ENCODE assay signal across 8 mouse cellular contexts in the genomic region with DNA sequence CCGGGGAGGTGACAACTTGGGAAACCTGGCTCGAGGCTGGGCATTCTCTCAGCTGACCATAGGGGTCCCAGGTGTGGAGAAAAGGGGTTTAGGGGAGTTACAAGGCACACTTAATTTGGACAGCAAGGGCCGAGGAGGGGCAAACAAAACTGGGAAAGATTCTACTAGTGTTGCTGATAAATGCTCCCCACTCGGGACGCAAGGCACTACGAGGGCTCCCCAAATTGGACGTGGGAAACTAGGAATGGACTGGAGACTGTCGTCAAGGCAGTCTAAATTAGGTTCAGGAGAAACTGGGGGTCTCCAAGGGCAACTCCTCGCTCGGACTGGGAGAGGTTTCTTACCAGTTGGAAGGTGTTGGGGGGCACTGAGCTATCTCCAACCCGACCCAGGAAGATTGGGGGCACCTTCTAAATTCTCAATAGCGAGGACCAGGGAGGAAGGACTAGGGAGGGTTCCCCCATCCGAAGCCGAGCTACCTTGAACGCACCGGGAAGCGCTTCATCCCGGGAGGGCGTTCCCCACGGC. TPM values are rescaled to one million over a fixed set of nuclear protein-coding genes. Genes with fewer than 3 reads are reported as not detected.
DNase-seq lines count a peak whose midpoint lies in the region; ATAC-seq and TF ChIP-seq lines count a peak whose summit lies in the region.

No protein-coding gene starts in this region.

- peak overlapping the region; percentile 61 for H3K4me3 ChIP-seq in lung, postnatal 0 days (ENCODE audit: low read depth, low read length)
- peak overlapping the region; percentile 100 for H3K4me3 ChIP-seq in forebrain, embryonic 13.5 days
- H3K4me3 ChIP-seq in limb, embryonic 14.5 days (replicated peaks; ENCODE audit: low read length), result peak overlapping the region; percentile 92
- H3K4me3 ChIP-seq in stomach, embryonic 14.5 days (ENCODE audit: low read depth, low read length), result peak overlapping the region; percentile 85
- no peak overlapping the region for H3K4me3 ChIP-seq in lung, adult 2 months (replicated peaks; ENCODE audit: extremely low read depth, low read depth, low read length)

- no peak overlapping the region for H3K9ac ChIP-seq in lung, postnatal 0 days (replicated peaks; ENCODE audit: low read depth)
- H3K9ac ChIP-seq in forebrain, embryonic 13.5 days, result peak overlapping the region; percentile 100
- H3K9ac ChIP-seq in limb, embryonic 14.5 days (ENCODE audit: low read depth, low read length, severe bottlenecking), result peak overlapping the region; percentile 96
- peak overlapping the region; percentile 96 for H3K9ac ChIP-seq in stomach, embryonic 14.5 days (replicated peaks; ENCODE audit: low read depth, low read length)

- 0 out of 2 replicates have a peak, but pooled peaks cover 5% of the 10 kb centered on the region for H3K27me3 ChIP-seq in lung, postnatal 0 days (replicated peaks; ENCODE audit: insufficient read depth, low read length)
- H3K27me3 ChIP-seq in forebrain, embryonic 13.5 days, result no peaks in the 10 kb centered on the region
- no peaks in the 10 kb centered on the region for H3K27me3 ChIP-seq in limb, embryonic 14.5 days (ENCODE audit: control insufficient read depth, insufficient read depth, low read length)
- H3K27me3 ChIP-seq in stomach, embryonic 14.5 days (ENCODE audit: control insufficient read depth, insufficient read depth, low read length), result no peaks in the 10 kb centered on the region

- no peak for ATAC-seq in lung, postnatal 0 days
- ATAC-seq in forebrain, embryonic 13.5 days, result no peak
- no peak; the same call in 1 of the 2 replicates for ATAC-seq in limb, embryonic 14.5 days (ENCODE audit: low FRiP score, low read depth)
- ATAC-seq in stomach, embryonic 14.5 days (ENCODE audit: insufficient number of reproducible peaks, insufficient read depth, low FRiP score, low read depth), result no peak

- 2% methylated on average over 20 of the region's 20 CpGs for WGBS in lung, postnatal 0 days
- under 1% methylated on average over 19 of the region's 20 CpGs for WGBS in forebrain, embryonic 13.5 days
- 2% methylated on average over 18 of the region's 20 CpGs for WGBS in limb, embryonic 14.5 days
- 4% methylated on average over 20 of the region's 20 CpGs for WGBS in stomach, embryonic 14.5 days
- 2% methylated on average over 20 of the region's 20 CpGs for WGBS in lung, adult 2 months

- no peak for DNase-seq in lung, postnatal 0 days (ENCODE audit: low spot score)
- no peak for DNase-seq in lung, postnatal 4 days
- DNase-seq in limb, embryonic 14.5 days (ENCODE audit: low spot score), result no peak
- no peak for DNase-seq in T-cell, adult 2 months (ENCODE audit: low spot score)
- DNase-seq in cerebellum, postnatal 10 days, result no peak
- no peak for DNase-seq in lung, adult 2 months

- peak overlapping the region; percentile 99 for H3K4me2 ChIP-seq in lung, postnatal 0 days (replicated peaks; ENCODE audit: low read depth, low read length)
- H3K4me2 ChIP-seq in forebrain, embryonic 13.5 days, result peak overlapping the region; percentile 96
- peak overlapping the region; percentile 91 for H3K4me2 ChIP-seq in limb, embryonic 14.5 days (replicated peaks; ENCODE audit: low read depth, low read length, severe bottlenecking)
- peak overlapping the region; percentile 92 for H3K4me2 ChIP-seq in stomach, embryonic 14.5 days (replicated peaks; ENCODE audit: low read depth, low read length)

- no peaks in the 10 kb centered on the region for H3K4me1 ChIP-seq in lung, postnatal 0 days (ENCODE audit: insufficient read depth, low read depth, low read length)
- H3K4me1 ChIP-seq in forebrain, embryonic 13.5 days, result peaks cover 49% of the 10 kb centered on the region
- peaks cover 19% of the 10 kb centered on the region for H3K4me1 ChIP-seq in limb, embryonic 14.5 days (ENCODE audit: control insufficient read depth, insufficient read depth, low read length)
- H3K4me1 ChIP-seq in stomach, embryonic 14.5 days (ENCODE audit: control insufficient read depth, insufficient read depth, low read length), result peaks cover 20% of the 10 kb centered on the region; the same call in 1 of the 2 replicates
- no peaks in the 10 kb centered on the region for H3K4me1 ChIP-seq in lung, adult 2 months (ENCODE audit: control insufficient read depth, insufficient read depth, low read length)

- TF ChIP-seq EP300 in lung, postnatal 0 days (IDR thresholded peaks at IDR 0.05), result no peak

- TF ChIP-seq POLR2A in limb, embryonic 14.5 days (IDR thresholded peaks at IDR 0.05; ENCODE audit: borderline replicate concordance, extremely low read depth, insufficient read depth, insufficient read length), result no peak
- TF ChIP-seq POLR2A in lung, adult 2 months (IDR thresholded peaks at IDR 0.05; ENCODE audit: borderline replicate concordance, extremely low read depth, low read depth, low read length), result no peak

- no peak overlapping the region for H3K27ac ChIP-seq in lung, postnatal 0 days (ENCODE audit: low read length)
- H3K27ac ChIP-seq in forebrain, embryonic 13.5 days, result peak overlapping the region; percentile 100
- no peak overlapping the region for H3K27ac ChIP-seq in limb, embryonic 14.5 days (replicated peaks; ENCODE audit: low read depth, low read length)
- H3K27ac ChIP-seq in stomach, embryonic 14.5 days (ENCODE audit: low read length), result no peak overlapping the region

- TF ChIP-seq CTCF in lung, postnatal 0 days (IDR thresholded peaks at IDR 0.05), result no peak
- no peak for TF ChIP-seq CTCF in lung, adult 2 months (IDR thresholded peaks at IDR 0.05; ENCODE audit: insufficient read depth, low read length)

- H3K9me3 ChIP-seq in lung, postnatal 0 days (ENCODE audit: low read length), result no peaks in the 10 kb centered on the region
- H3K9me3 ChIP-seq in forebrain, embryonic 13.5 days (replicated peaks), result no peaks in the 10 kb centered on the region
- H3K9me3 ChIP-seq in limb, embryonic 14.5 days (ENCODE audit: control insufficient read depth, low read length), result no peaks in the 10 kb centered on the region
- H3K9me3 ChIP-seq in stomach, embryonic 14.5 days (ENCODE audit: control insufficient read depth, low read depth, low read length), result no peaks in the 10 kb centered on the region

- H3K36me3 ChIP-seq in lung, postnatal 0 days (ENCODE audit: insufficient read depth, low read length), result no peaks in the 10 kb centered on the region
- peaks cover 20% of the 10 kb centered on the region for H3K36me3 ChIP-seq in forebrain, embryonic 13.5 days (ENCODE audit: poor library complexity, severe bottlenecking)
- peaks cover 12% of the 10 kb centered on the region; the same call in 1 of the 2 replicates for H3K36me3 ChIP-seq in limb, embryonic 14.5 days (ENCODE audit: control insufficient read depth, insufficient read depth, low read length)
- peaks cover 4% of the 10 kb centered on the region; the same call in 1 of the 2 replicates for H3K36me3 ChIP-seq in stomach, embryonic 14.5 days (ENCODE audit: control insufficient read depth, insufficient read depth, low read length)

RNA-seq across cellular contexts. Expression of a gene that starts 0.5 kb away (rescaled TPM):
- 1.2 TPM in 2 replicates for polyA plus RNA-seq in lung, postnatal 0 days (2015; fragmentation: Nextera tagmentation; extraction: Ambion mirVana)
- polyA plus RNA-seq in forebrain, embryonic 13.5 days (2015; fragmentation: Nextera tagmentation; extraction: Ambion mirVana), result 99.0 and 107 TPM in 2 replicates
- polyA plus RNA-seq in limb, embryonic 14.5 days (2012; rRNA removed), result 40.6 and 51.6 TPM in 2 replicates
- 15.5 and 18.0 TPM in 2 replicates for polyA plus RNA-seq in limb, embryonic 14.5 days (2014; fragmentation: Nextera tagmentation; extraction: Ambion mirVana)
- polyA plus RNA-seq in stomach, embryonic 14.5 days (2014; fragmentation: Nextera tagmentation; extraction: Ambion mirVana), result 15.7 and 17.2 TPM in 2 replicates
- polyA plus RNA-seq in lung, adult 2 months (2012; rRNA removed), result 0.91 and 1.9 TPM in 2 replicates

RNA-seq across cellular contexts. Expression of a gene that starts 37.2 kb away (rescaled TPM):
- polyA plus RNA-seq in lung, postnatal 0 days (2015; fragmentation: Nextera tagmentation; extraction: Ambion mirVana), result 70.5 and 71.7 TPM in 2 replicates
- polyA plus RNA-seq in forebrain, embryonic 13.5 days (2015; fragmentation: Nextera tagmentation; extraction: Ambion mirVana), result not detected in 2 replicates
- not detected in 2 replicates for polyA plus RNA-seq in limb, embryonic 14.5 days (2012; rRNA removed)
- not detected in 2 replicates for polyA plus RNA-seq in limb, embryonic 14.5 days (2014; fragmentation: Nextera tagmentation; extraction: Ambion mirVana)
- 16.7 and 20.2 TPM in 2 replicates for polyA plus RNA-seq in stomach, embryonic 14.5 days (2014; fragmentation: Nextera tagmentation; extraction: Ambion mirVana)
- 38.0 and 46.8 TPM in 2 replicates for polyA plus RNA-seq in lung, adult 2 months (2012; rRNA removed)

RNA-seq across cellular contexts. Expression of a gene that starts 55.6 kb away (rescaled TPM):
- 15.7 and 18.0 TPM in 2 replicates for polyA plus RNA-seq in lung, postnatal 0 days (2015; fragmentation: Nextera tagmentation; extraction: Ambion mirVana)
- polyA plus RNA-seq in forebrain, embryonic 13.5 days (2015; fragmentation: Nextera tagmentation; extraction: Ambion mirVana), result 24.7 TPM in 2 replicates
- polyA plus RNA-seq in limb, embryonic 14.5 days (2012; rRNA removed), result 69.2 and 82.4 TPM in 2 replicates
- 20.4 and 24.1 TPM in 2 replicates for polyA plus RNA-seq in limb, embryonic 14.5 days (2014; fragmentation: Nextera tagmentation; extraction: Ambion mirVana)
- 20.9 and 23.5 TPM in 2 replicates for polyA plus RNA-seq in stomach, embryonic 14.5 days (2014; fragmentation: Nextera tagmentation; extraction: Ambion mirVana)
- 36.5 and 38.3 TPM in 2 replicates for polyA plus RNA-seq in lung, adult 2 months (2012; rRNA removed)

Comparison
In these comparisons a context has a peak if more than half of its experiments do, and no peak if none do; other contexts are left out.
1. RNA of a gene that starts 37.2 kb away (polyA plus RNA-seq): 70.5 to 71.7 TPM in lung, postnatal 0 days, 38.0 to 46.8 TPM in lung, adult 2 months and 16.7 to 20.2 TPM in stomach, embryonic 14.5 days; not detected in forebrain, embryonic 13.5 days and not detected in limb, embryonic 14.5 days; every median in the first group is over 10 times any median in the second.
2. Peak in every context shown above with its lines, with median percentiles within 50 percentile points of each other: H3K4me2 ChIP-seq.